Mouse (Mus musculus) CH12.LX (cell line): ENCODE data around the gene Cdk2ap1. TPM values are rescaled to one million over a fixed set of nuclear protein-coding genes. Genes with fewer than 3 reads are reported as not detected.

Source experiments
- DNase-seq: peaks from one replicate; pipeline ENCODE4 v3.0.0-alpha.2; 2013; ENCODE audit errors: extremely low read depth
- H3K27ac ChIP-seq: 2 replicates; pipeline ENCODE4 v1.5.1; 2012; ENCODE audit warnings: low read depth, mild to moderate bottlenecking, control low read depth, moderate library complexity; ENCODE audit not compliant: insufficient read depth
- H3K27me3 ChIP-seq: replicated peaks from 2 replicates; pipeline ENCODE3; 2012; ENCODE audit warnings: inconsistent platforms
- H3K36me3 ChIP-seq, 2 experiments: replicated peaks in 1 of 2; 2 replicates each; pipeline versions ENCODE3 to v1.6.1; 2012; ENCODE audit warnings: inconsistent platforms in 1 of 2, low read length in 1 of 2, mild to moderate bottlenecking in 1 of 2, mixed read lengths in 1 of 2, moderate library complexity in 1 of 2; ENCODE audit not compliant: control insufficient read depth in 1 of 2, insufficient read depth in 1 of 2
- H3K4me1 ChIP-seq, 2 experiments: 2 replicates each; pipeline ENCODE4 v1.6.1; 2012; ENCODE audit warnings: inconsistent platforms in 1 of 2, moderate library complexity in 1 of 2; ENCODE audit not compliant: insufficient read depth in 2 of 2, control insufficient read depth in 1 of 2
- H3K4me2 ChIP-seq: 2 replicates; pipeline ENCODE4 v1.6.1; 2012; ENCODE audit warnings: low read depth, mild to moderate bottlenecking, control low read depth; ENCODE audit not compliant: poor library complexity, insufficient read depth, severe bottlenecking
- H3K4me3 ChIP-seq, 3 experiments: fragments of 150-350 bp in 1 of 3; sonication (generic) in 1 of 3; replicated peaks in 1 of 3; 2 replicates each; pipeline versions ENCODE3 to v1.5.1; 2011 to 2012; ENCODE audit warnings: low read depth in 2 of 3, low read length in 2 of 3, mild to moderate bottlenecking in 2 of 3, moderate library complexity in 2 of 3, control low read depth in 1 of 3, improper control_type of control experiment in 1 of 3, inconsistent platforms in 1 of 3, mixed read lengths in 1 of 3; ENCODE audit not compliant: poor library complexity in 1 of 3
- H3K79me2 ChIP-seq: replicated peaks from 2 replicates; pipeline ENCODE4 v1.6.1; 2012; ENCODE audit warnings: mild to moderate bottlenecking, moderate library complexity; ENCODE audit not compliant: control insufficient read depth, poor library complexity, insufficient read depth, severe bottlenecking; ENCODE audit errors: extremely low read depth
- H3K9ac ChIP-seq: 2 replicates; pipeline ENCODE4 v1.6.1; 2012; ENCODE audit warnings: low read depth, mild to moderate bottlenecking, control low read depth, moderate library complexity; ENCODE audit not compliant: insufficient read depth
- H3K9me3 ChIP-seq: replicated peaks from 2 replicates; pipeline ENCODE3; 2012; ENCODE audit warnings: low read length, inconsistent platforms, mixed read lengths
- BHLHE40 ChIP-seq: IDR thresholded peaks from 2 replicates; pipeline ENCODE4 v1.6.1; 2011; ENCODE audit warnings: mild to moderate bottlenecking, low read depth, low read length, improper control_type of control experiment
- CHD1 ChIP-seq: IDR thresholded peaks from 2 replicates; pipeline ENCODE4 v1.6.1; 2012; ENCODE audit warnings: low read depth, low read length, improper control_type of control experiment, inconsistent platforms
- CHD2 ChIP-seq: IDR thresholded peaks from 2 replicates; pipeline ENCODE4 v1.6.1; 2011; ENCODE audit warnings: low read length, improper control_type of control experiment
- CTCF ChIP-seq, 2 experiments: IDR thresholded peaks in 1 of 2; conservative IDR thresholded peaks in 1 of 2; 2 replicates each; pipeline ENCODE4 v1.5.1; 2011 to 2012; ENCODE audit warnings: low read depth in 2 of 2, low read length in 2 of 2, improper control_type of control experiment in 1 of 2, inconsistent platforms in 1 of 2, mild to moderate bottlenecking in 1 of 2, moderate library complexity in 1 of 2
- E2F4 ChIP-seq: IDR thresholded peaks from 2 replicates; pipeline ENCODE4 v1.6.1; 2011; ENCODE audit warnings: low read depth, low read length, improper control_type of control experiment; ENCODE audit not compliant: insufficient replicate concordance
- ELF1 ChIP-seq: IDR thresholded peaks from 2 replicates; pipeline ENCODE4 v1.6.1; 2014; ENCODE audit warnings: low read depth, mild to moderate bottlenecking, inconsistent platforms, low read length, improper control_type of control experiment
- EP300 ChIP-seq: IDR thresholded peaks from 2 replicates; pipeline ENCODE4 v1.6.1; 2011; ENCODE audit warnings: low read length, improper control_type of control experiment
- ETS1 ChIP-seq: conservative IDR thresholded peaks from 2 replicates; pipeline ENCODE4 v1.6.1; 2012; ENCODE audit warnings: low read depth, mild to moderate bottlenecking, inconsistent platforms, low read length, improper control_type of control experiment, moderate library complexity
- GABPA ChIP-seq: IDR thresholded peaks from 2 replicates; pipeline ENCODE4 v1.6.1; 2012; ENCODE audit warnings: low read depth, low read length, improper control_type of control experiment, inconsistent platforms; ENCODE audit not compliant: insufficient replicate concordance
- HCFC1 ChIP-seq: IDR thresholded peaks from 2 replicates; pipeline ENCODE4 v1.6.1; 2012; ENCODE audit warnings: low read depth, mild to moderate bottlenecking, inconsistent platforms, low read length, improper control_type of control experiment
- IRF4 ChIP-seq: IDR thresholded peaks from 2 replicates; pipeline ENCODE4 v1.6.1; 2014; ENCODE audit warnings: low read depth, mild to moderate bottlenecking, inconsistent platforms, low read length, improper control_type of control experiment
- JUN ChIP-seq: IDR thresholded peaks from 2 replicates; pipeline ENCODE4 v1.6.1; 2011; ENCODE audit warnings: low read depth, mild to moderate bottlenecking, low read length, improper control_type of control experiment, moderate library complexity; ENCODE audit not compliant: insufficient read depth
- JUND ChIP-seq: conservative IDR thresholded peaks from 2 replicates; pipeline ENCODE4 v1.6.1; 2011; ENCODE audit warnings: low read depth, low read length, improper control_type of control experiment
- KAT2A ChIP-seq: IDR thresholded peaks from 2 replicates; pipeline ENCODE4 v1.6.1; 2012; ENCODE audit warnings: low read length, improper control_type of control experiment, inconsistent platforms; ENCODE audit not compliant: insufficient replicate concordance
- MAFK ChIP-seq: IDR thresholded peaks from 2 replicates; pipeline ENCODE4 v1.6.1; 2011; ENCODE audit warnings: low read length, improper control_type of control experiment; ENCODE audit not compliant: insufficient replicate concordance
- MAX ChIP-seq: IDR thresholded peaks from 2 replicates; pipeline ENCODE4 v1.6.1; 2011; ENCODE audit warnings: low read length, improper control_type of control experiment
- MAZ ChIP-seq: IDR thresholded peaks from 2 replicates; pipeline ENCODE4 v1.6.1; 2012; ENCODE audit warnings: low read depth, mild to moderate bottlenecking, inconsistent platforms, low read length, improper control_type of control experiment, moderate library complexity
- MEF2A ChIP-seq: IDR thresholded peaks from 2 replicates; pipeline ENCODE4 v1.6.1; 2014; ENCODE audit warnings: low read depth, mild to moderate bottlenecking, inconsistent platforms, low read length, improper control_type of control experiment, borderline replicate concordance
- MXI1 ChIP-seq: IDR thresholded peaks from 2 replicates; pipeline ENCODE4 v1.6.1; 2011; ENCODE audit warnings: mild to moderate bottlenecking, low read depth, low read length, improper control_type of control experiment
- MYC ChIP-seq: IDR thresholded peaks from 2 replicates; pipeline ENCODE4 v1.6.1; 2011; ENCODE audit warnings: low read depth, mild to moderate bottlenecking, improper control_type of control experiment, low read length
- NELFE ChIP-seq: IDR thresholded peaks from 2 replicates; pipeline ENCODE4 v1.6.1; 2011; ENCODE audit warnings: low read depth, low read length, improper control_type of control experiment
- NRF1 ChIP-seq: IDR thresholded peaks from 2 replicates; pipeline ENCODE4 v1.6.1; 2014; ENCODE audit warnings: low read depth, mild to moderate bottlenecking, inconsistent platforms, low read length, improper control_type of control experiment, moderate library complexity
- PAX5 ChIP-seq: IDR thresholded peaks from 2 replicates; pipeline ENCODE4 v1.6.1; 2012; ENCODE audit warnings: low read length, inconsistent platforms, mixed read lengths
- POLR2A ChIP-seq: IDR thresholded peaks from 2 replicates; pipeline ENCODE4 v1.6.1; 2011; ENCODE audit warnings: low read depth, mild to moderate bottlenecking, improper control_type of control experiment, low read length
- POLR2AphosphoS2 ChIP-seq: IDR thresholded peaks from 2 replicates; pipeline ENCODE4 v1.6.1; 2011; ENCODE audit warnings: low read depth, low read length, improper control_type of control experiment
- RAD21 ChIP-seq: IDR thresholded peaks from 2 replicates; pipeline ENCODE4 v1.6.1; 2011; ENCODE audit warnings: low read depth, mild to moderate bottlenecking, low read length, improper control_type of control experiment, moderate library complexity
- RCOR1 ChIP-seq: conservative IDR thresholded peaks from 2 replicates; pipeline ENCODE4 v1.6.1; 2012; ENCODE audit warnings: low read depth, mild to moderate bottlenecking, inconsistent platforms, low read length, improper control_type of control experiment
- SIN3A ChIP-seq: IDR thresholded peaks from 2 replicates; pipeline ENCODE4 v1.6.1; 2012; ENCODE audit warnings: low read length, improper control_type of control experiment, inconsistent platforms
- SMC3 ChIP-seq: IDR thresholded peaks from 2 replicates; pipeline ENCODE4 v1.6.1; 2011; ENCODE audit warnings: low read depth, low read length, improper control_type of control experiment
- TBP ChIP-seq: conservative IDR thresholded peaks from 2 replicates; pipeline ENCODE4 v1.6.1; 2011; ENCODE audit warnings: low read depth, low read length, improper control_type of control experiment
- TCF12 ChIP-seq: IDR thresholded peaks from 2 replicates; pipeline ENCODE4 v1.6.1; 2014; ENCODE audit warnings: low read depth, mild to moderate bottlenecking, inconsistent platforms, low read length, improper control_type of control experiment
- UBTF ChIP-seq: IDR thresholded peaks from 2 replicates; pipeline ENCODE4 v1.6.1; 2012; ENCODE audit warnings: low read depth, mild to moderate bottlenecking, inconsistent platforms, low read length, improper control_type of control experiment, moderate library complexity
- USF1 ChIP-seq: IDR thresholded peaks from 2 replicates; pipeline ENCODE4 v1.6.1; 2014; ENCODE audit warnings: low read depth, mild to moderate bottlenecking, inconsistent platforms, low read length, improper control_type of control experiment
- USF2 ChIP-seq: conservative IDR thresholded peaks from 2 replicates; pipeline ENCODE4 v1.6.1; 2011; ENCODE audit warnings: low read depth, low read length, improper control_type of control experiment
- ZC3H11A ChIP-seq: IDR thresholded peaks from 2 replicates; pipeline ENCODE4 v1.6.1; 2012; ENCODE audit warnings: low read depth, mild to moderate bottlenecking, inconsistent platforms, low read length, improper control_type of control experiment
- ZKSCAN1 ChIP-seq: IDR thresholded peaks from 2 replicates; pipeline ENCODE4 v1.6.1; 2012; ENCODE audit warnings: low read depth, inconsistent platforms, low read length, improper control_type of control experiment, borderline replicate concordance
- ZMIZ1 ChIP-seq: IDR thresholded peaks from 2 replicates; pipeline ENCODE4 v1.6.1; 2012; ENCODE audit warnings: low read depth, mild to moderate bottlenecking, inconsistent platforms, low read length, improper control_type of control experiment
- ZNF384 ChIP-seq: IDR thresholded peaks from 2 replicates; pipeline ENCODE4 v1.6.1; 2012; ENCODE audit warnings: low read depth, low read length, improper control_type of control experiment, inconsistent platforms
- dilution Hi-C: fragments of 300-500 bp; cut with MboI; formaldehyde crosslinking; loops from 2 replicates; pipeline ENCODE4 v1.14.3; 2020; ENCODE audit warnings: low sequenced_read_pairs; ENCODE audit not compliant: extremely low pct_unique_long_range_greater_than_20kb, extremely low pct_ligation_motif_present
- in situ Hi-C: fragments of 300-500 bp; cut with MboI; formaldehyde crosslinking; loops from 3 replicates; pipeline ENCODE4 v1.14.3; 2019; ENCODE audit warnings: low sequenced_read_pairs, low pct_ligation_motif_present, low pct_unique_long_range_greater_than_20kb, mixed read lengths
- polyA plus RNA-seq: library from polyadenylated mRNA; unstranded; fragments of >175 nt; gene quantifications from 2 replicates; pipeline ENCODE4 v1.2.1, GENCODE M21; 2012; ENCODE audit warnings: low read depth; ENCODE audit not compliant: insufficient read length
- total RNA-seq, 2 experiments: library from RNA; depleted of rRNA; stranded (reverse); fragments of 300-350 nt in 1 of 2; fragments of >200 nt in 1 of 2; gene quantifications; 2 replicates each; pipeline ENCODE4 v1.2.3; 2012 to 2014

Gene Cdk2ap1
- total and polyA plus RNA-seq, 3 experiments, result 90.4 to 323 (median 179) TPM

- in situ Hi-C loops, result loop anchor here (10.0 kb wide), 1 partner anchor 202 kb away; the partner anchor contains the start of gene Ddx55
- peaks cover 37% of the 10 kb centered on the region for H3K79me2 ChIP-seq
- no peaks in the 10 kb centered on the region for H3K9me3 ChIP-seq
- DNase-seq, result peak; percentile 78
- TF ChIP-seq UBTF (0 out of 2 replicates have a peak, but pooled peaks have one; percentile 37), PAX5 (no peak), MXI1 (0 out of 2 replicates have a peak, but pooled peaks have one; percentile 39), KAT2A (0 out of 2 replicates have a peak, but pooled peaks have one; percentile 13), CHD2 (peak; percentile 61), E2F4 (no peak), CTCF (conservative IDR thresholded peaks at IDR 0.05 in 1 of 2, IDR thresholded peaks at IDR 0.05 in 1 of 2; ENCODE audit: low read depth in 2 of 2, low read length in 2 of 2) (peak in 1 of 2 experiments; percentile 17; a peak in 1 of 4 replicates), ZMIZ1 (no peak), CHD1 (no peak; the same call in 1 of the 2 replicates), ELF1 (peak; percentile 49), NELFE (peak; percentile 37; the same call in 1 of the 2 replicates), MAFK (no peak), GABPA (no peak), MEF2A (no peak), JUN (no peak), MYC (no peak), MAX (no peak), USF2 (no peak), EP300 (no peak), ZNF384 (no peak), ZKSCAN1 (no peak), BHLHE40 (no peak), HCFC1 (no peak; the same call in 1 of the 2 replicates), JUND (no peak), MAZ (peak; percentile 64; the same call in 1 of the 2 replicates), SIN3A (peak; percentile 57; the same call in 1 of the 2 replicates), ETS1 (no peak), ZC3H11A (no peak), RAD21 (no peak), RCOR1 (no peak), NRF1 (no peak), POLR2A (peak; percentile 64), SMC3 (no peak), TCF12 (peak; percentile 31; the same call in 1 of the 2 replicates), USF1 (no peak), POLR2AphosphoS2 (no peak), IRF4 (0 out of 2 replicates have a peak, but pooled peaks have one; percentile 9), TBP (no peak)
- H3K27ac ChIP-seq, result peak overlapping the region; percentile 83
- peak overlapping the region; percentile 99 for H3K9ac ChIP-seq
- H3K4me3 ChIP-seq, result peak overlapping the region; percentile 38 to 82 (median 78)
- H3K4me1 ChIP-seq, result peaks cover 17 to 24% of the 10 kb centered on the region in 2 experiments
- H3K4me2 ChIP-seq, result peak overlapping the region; percentile 81
- H3K36me3 ChIP-seq, result peaks cover 21 to 33% of the 10 kb centered on the region in 2 experiments
- dilution Hi-C loops, result no loop called here
- H3K27me3 ChIP-seq, result no peaks in the 10 kb centered on the region
These were observed 10.6 kb downstream of the Cdk2ap1 start for GRCm38 (mm10) chr5:124352141-124352920.
